Mouse (Mus musculus) testis, adult 2 months (tissue): Measurements from ENCODE around the gene Col6a4. TPM values are rescaled to one million over a fixed set of nuclear protein-coding genes. Genes with fewer than 3 reads are reported as not detected.

Experiments
- H3K27ac ChIP-seq: fragments of 200-500 bp; 2 replicates; pipeline ENCODE4 v1.5.1; 2012; ENCODE audit warnings: low read depth, low read length; ENCODE audit not compliant: control insufficient read depth, insufficient read depth
- H3K27me3 ChIP-seq: fragments of 200-500 bp; 2 replicates; pipeline ENCODE4 v1.6.1; 2012; ENCODE audit warnings: mild to moderate bottlenecking, low read length, moderate library complexity; ENCODE audit not compliant: control insufficient read depth, insufficient read depth
- H3K36me3 ChIP-seq: fragments of 200-500 bp; 2 replicates; pipeline ENCODE4 v1.6.1; 2012; ENCODE audit warnings: mild to moderate bottlenecking, low read length; ENCODE audit not compliant: control insufficient read depth, insufficient read depth
- H3K4me1 ChIP-seq: fragments of 200-500 bp; 2 replicates; pipeline ENCODE4 v1.6.1; 2012; ENCODE audit warnings: low read length; ENCODE audit not compliant: control insufficient read depth, insufficient read depth
- H3K4me3 ChIP-seq: fragments of 200-500 bp; 2 replicates; pipeline ENCODE4 v1.5.1; 2012; ENCODE audit warnings: low read depth, mild to moderate bottlenecking, low read length, moderate library complexity, mixed read lengths; ENCODE audit not compliant: control insufficient read depth
- CTCF ChIP-seq: fragments of 200-500 bp; IDR thresholded peaks from 2 replicates; pipeline ENCODE4 v1.5.1; 2012; ENCODE audit warnings: low read depth, mild to moderate bottlenecking, inconsistent platforms, low read length, moderate library complexity; ENCODE audit not compliant: control insufficient read depth, insufficient read depth, insufficient replicate concordance
- POLR2A ChIP-seq: fragments of 200-500 bp; IDR thresholded peaks from 2 replicates; pipeline ENCODE4 v1.6.1; 2012; ENCODE audit warnings: low read depth, mild to moderate bottlenecking, inconsistent platforms, low read length, moderate library complexity; ENCODE audit not compliant: control insufficient read depth
- polyA plus RNA-seq: library from polyadenylated mRNA; depleted of rRNA; stranded (reverse); fragments of >200 nt; gene quantifications from 2 replicates; pipeline ENCODE4 v1.2.3, GENCODE M21; 2012

The Col6a4 gene
- polyA plus RNA-seq, 1 experiment, result 17.3 TPM

DNA sequence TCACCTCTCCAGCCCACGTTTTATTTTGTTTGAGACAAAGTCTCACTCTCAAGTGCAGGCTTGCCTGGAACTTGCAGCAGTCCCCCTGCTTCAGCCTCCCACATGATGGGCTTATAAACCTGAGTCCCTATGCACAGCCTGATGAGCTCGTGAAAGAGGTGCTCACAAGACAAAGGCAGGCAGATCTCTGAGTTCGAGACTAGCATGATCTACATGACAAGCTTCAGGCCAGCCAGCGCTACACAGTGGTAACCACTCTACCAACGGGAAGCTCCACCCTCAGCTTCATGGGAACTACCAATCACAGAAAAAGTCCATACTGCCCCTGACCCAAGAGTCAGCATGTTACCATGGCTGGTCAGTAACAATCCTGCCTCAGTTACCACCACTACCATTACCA, 4.6 kb upstream of the Col6a4 start:
- TF ChIP-seq CTCF (no peak), POLR2A (no peak)
- H3K27me3 ChIP-seq, result no peaks in the 10 kb centered on the region
- no peak overlapping the region for H3K27ac ChIP-seq
- no peak overlapping the region for H3K4me3 ChIP-seq
- peaks cover 5% of the 10 kb centered on the region; the same call in 1 of the 2 replicates for H3K4me1 ChIP-seq
- H3K36me3 ChIP-seq, result no peaks in the 10 kb centered on the region

DNA sequence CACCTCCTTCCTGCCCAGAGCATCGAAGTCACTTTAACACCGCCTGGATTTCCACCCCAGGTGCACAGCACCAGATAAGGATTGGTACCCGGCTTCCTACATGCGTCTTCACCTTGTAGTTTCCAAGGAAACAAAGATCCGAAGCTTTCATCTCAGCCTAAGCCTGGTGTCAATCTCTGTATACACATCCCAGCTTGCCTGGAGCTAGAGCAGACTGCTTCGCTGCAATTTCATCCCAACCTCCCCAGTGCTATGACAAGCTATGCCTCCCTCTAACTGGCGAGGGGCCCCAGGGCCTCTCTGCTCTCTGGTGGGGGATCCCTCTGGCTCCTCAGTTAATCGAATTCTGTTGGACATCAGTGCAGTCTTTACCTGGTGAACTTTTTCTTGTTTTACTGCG, 3.7 kb upstream of the Col6a4 start:
- H3K27ac ChIP-seq, result no peak overlapping the region
- H3K27me3 ChIP-seq, result no peaks in the 10 kb centered on the region
- H3K4me3 ChIP-seq, result no peak overlapping the region
- TF ChIP-seq POLR2A, result no peak
- no peak for TF ChIP-seq CTCF
- H3K4me1 ChIP-seq, result peaks cover 5% of the 10 kb centered on the region; the same call in 1 of the 2 replicates
- H3K36me3 ChIP-seq, result no peaks in the 10 kb centered on the region

DNA sequence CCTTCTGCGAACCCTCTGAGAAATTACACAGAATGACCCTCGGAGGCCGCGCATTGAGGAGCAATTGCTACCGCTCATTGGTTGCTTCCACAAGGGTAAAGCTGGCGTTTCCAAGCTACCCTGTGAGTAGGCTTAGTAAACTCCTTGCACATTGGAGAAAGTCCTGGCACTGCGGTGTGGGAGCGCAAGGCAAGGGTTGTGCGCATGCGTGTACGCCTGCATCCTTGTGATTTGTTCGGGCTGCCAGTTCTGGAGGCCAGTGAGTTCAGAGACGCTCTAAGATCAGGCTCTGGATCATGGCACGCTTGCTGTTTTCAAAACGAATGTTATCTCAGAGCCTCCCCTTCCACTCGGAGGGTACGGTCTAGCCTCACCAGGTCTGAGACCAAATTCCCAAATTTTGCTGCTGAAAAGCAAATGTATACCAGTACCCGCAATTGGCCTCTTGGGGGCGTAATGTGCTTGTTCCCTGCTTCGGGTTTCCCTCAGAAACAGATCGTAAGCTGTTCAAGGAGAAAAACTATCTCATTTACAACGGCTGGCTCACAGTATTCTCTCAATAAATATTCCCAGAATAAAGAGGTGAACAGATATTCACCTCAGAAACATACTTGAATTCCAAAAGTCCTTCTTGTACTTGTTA, 2.9 kb upstream of the Col6a4 start:
- H3K27ac ChIP-seq, result no peak overlapping the region
- no peak for TF ChIP-seq POLR2A
- no peak for TF ChIP-seq CTCF
- H3K27me3 ChIP-seq, result no peaks in the 10 kb centered on the region
- no peaks in the 10 kb centered on the region for H3K36me3 ChIP-seq
- peaks cover 5% of the 10 kb centered on the region; the same call in 1 of the 2 replicates for H3K4me1 ChIP-seq
- H3K4me3 ChIP-seq, result peak overlapping the region; percentile 38

DNA sequence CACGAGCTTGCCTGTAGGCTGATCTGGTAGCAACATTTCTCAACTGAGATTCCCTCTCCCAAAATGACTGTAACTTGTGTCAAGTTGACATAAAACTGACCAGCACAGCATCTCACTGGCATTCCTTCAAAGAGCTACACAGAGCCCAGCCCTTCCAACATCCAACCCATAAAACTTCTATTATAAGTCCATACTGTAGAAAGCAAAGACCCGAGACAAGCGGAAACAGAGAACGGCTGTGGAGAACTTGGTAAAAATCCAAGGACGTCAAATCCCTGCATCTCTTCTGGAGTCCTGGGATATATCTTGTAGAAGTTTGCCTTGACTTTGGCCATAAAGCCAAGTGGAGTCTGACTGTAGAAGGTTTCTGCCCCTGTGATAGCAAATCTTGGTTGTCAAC, 15.1 kb downstream of the Col6a4 start:
- H3K27me3 ChIP-seq, result no peaks in the 10 kb centered on the region
- H3K36me3 ChIP-seq, result no peaks in the 10 kb centered on the region
- TF ChIP-seq CTCF (no peak), POLR2A (no peak)
- H3K27ac ChIP-seq, result no peak overlapping the region
- no peak overlapping the region for H3K4me3 ChIP-seq
- H3K4me1 ChIP-seq, result peaks cover 8% of the 10 kb centered on the region

DNA sequence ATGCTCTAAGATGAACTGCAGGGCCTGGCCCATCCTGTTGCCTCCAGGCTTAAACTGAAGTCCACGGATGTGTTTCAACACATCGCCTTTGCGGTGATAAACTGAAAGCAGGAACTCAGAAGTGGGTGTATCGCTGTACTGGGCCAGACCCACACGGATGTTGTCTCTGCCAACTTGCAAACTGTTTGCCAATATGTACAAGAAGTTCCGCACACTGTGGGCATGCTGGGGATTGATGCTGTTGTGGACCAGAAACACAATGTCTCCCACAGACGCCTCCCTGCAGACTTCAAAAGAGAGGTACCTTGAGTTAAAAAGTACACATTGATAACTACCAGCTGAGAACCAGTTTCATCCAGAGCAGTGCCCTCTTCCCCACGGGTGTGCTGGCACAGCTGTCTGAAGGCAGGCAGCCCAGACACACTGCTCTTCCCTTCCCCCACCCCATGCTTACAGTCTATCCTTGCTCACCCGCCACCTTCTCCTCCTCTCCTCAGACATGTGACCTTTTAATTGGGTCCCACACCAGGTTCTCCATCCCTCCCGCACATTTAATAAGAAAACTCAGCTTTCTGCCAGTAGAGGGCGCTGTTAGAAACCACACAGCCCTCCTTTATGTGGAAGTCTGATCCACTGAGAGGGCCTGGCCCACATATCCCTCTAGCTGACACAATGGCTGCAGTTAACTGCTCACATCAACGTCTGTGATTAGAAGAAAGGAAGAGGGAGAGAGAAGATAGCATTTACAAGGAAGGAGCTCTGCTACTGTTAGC, 16.1 kb downstream of the Col6a4 start:
- H3K4me3 ChIP-seq, result peak overlapping the region; percentile 20
- no peaks in the 10 kb centered on the region for H3K27me3 ChIP-seq
- no peaks in the 10 kb centered on the region for H3K36me3 ChIP-seq
- peaks cover 8% of the 10 kb centered on the region for H3K4me1 ChIP-seq
- TF ChIP-seq CTCF, result peak; percentile 27; the same call in 1 of the 2 replicates
- no peak for TF ChIP-seq POLR2A
- H3K27ac ChIP-seq, result no peak overlapping the region

DNA sequence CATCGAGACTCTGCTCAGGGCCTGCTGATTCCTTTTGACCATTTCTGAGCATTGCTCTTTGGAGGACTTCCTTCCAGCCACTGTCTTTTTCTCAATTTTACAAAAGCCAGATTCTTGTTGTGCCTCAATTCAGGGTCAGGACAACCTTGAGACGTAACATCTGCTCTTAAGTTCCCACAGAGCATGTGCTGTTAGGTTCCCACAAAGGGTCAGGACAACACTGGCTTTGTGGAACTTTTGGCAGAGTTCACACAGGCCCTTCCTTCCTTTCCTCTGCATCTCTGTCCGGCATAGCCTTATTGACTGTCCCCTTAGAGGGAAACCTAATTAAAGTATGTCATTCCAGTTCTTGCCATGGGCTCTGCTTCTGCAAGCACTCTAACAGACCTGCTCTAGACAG, 18.6 kb downstream of the Col6a4 start:
- no peaks in the 10 kb centered on the region for H3K27me3 ChIP-seq
- no peak overlapping the region for H3K4me3 ChIP-seq
- H3K36me3 ChIP-seq, result no peaks in the 10 kb centered on the region
- TF ChIP-seq CTCF (no peak), POLR2A (no peak)
- H3K27ac ChIP-seq, result no peak overlapping the region
- H3K4me1 ChIP-seq, result peaks cover 8% of the 10 kb centered on the region

DNA sequence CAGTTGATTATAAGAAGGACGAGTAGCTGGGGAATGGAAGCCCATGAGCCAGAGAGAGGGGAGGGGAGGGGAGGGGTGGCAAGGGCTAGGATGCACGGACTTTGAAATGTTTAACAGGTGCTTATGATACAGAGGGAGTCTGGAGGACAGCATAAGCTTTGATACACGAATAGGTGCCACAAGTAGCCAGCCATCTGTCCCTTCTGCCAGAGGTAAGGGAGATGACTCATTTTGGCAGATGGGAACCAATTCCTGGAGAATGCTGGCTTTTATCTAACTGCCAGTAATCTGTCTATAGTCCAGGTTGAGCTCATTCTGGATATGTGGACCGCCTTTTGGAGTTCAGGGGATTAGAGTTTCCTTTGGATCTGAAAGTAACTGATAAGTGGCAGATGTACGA, 20.3 kb downstream of the Col6a4 start:
- Histone ChIP-seq H3K27ac (no peak overlapping the region), H3K4me3 (no peak overlapping the region), H3K36me3 (no peaks in the 10 kb centered on the region), H3K27me3 (no peaks in the 10 kb centered on the region), H3K4me1 (peaks cover 8% of the 10 kb centered on the region)
- TF ChIP-seq CTCF, result no peak
- no peak for TF ChIP-seq POLR2A

GRCm38 (mm10) chr9:106073956-106074355, 22.6 kb downstream of the Col6a4 start:
- Histone ChIP-seq H3K27me3 (no peaks in the 10 kb centered on the region), H3K27ac (no peak overlapping the region), H3K4me3 (no peak overlapping the region), H3K4me1 (no peaks in the 10 kb centered on the region), H3K36me3 (no peaks in the 10 kb centered on the region)
- no peak for TF ChIP-seq CTCF
- no peak for TF ChIP-seq POLR2A
